Mouse (Mus musculus) ES-E14 (cell line): ENCODE measurements around the gene Plrg1. TPM values are rescaled to one million over a fixed set of nuclear protein-coding genes. Genes with fewer than 3 reads are reported as not detected.

Source experiments
- DNase-seq: peaks from one replicate; pipeline ENCODE4 v3.0.0-alpha.2; 2013; ENCODE audit warnings: low read depth, low spot score
- H3K27ac ChIP-seq: 2 replicates; pipeline ENCODE4 v1.5.1; 2012; ENCODE audit warnings: low read depth, mild to moderate bottlenecking, low read length, moderate library complexity, mixed read lengths; ENCODE audit not compliant: poor library complexity, insufficient read depth, severe bottlenecking
- H3K36me3 ChIP-seq: 2 replicates; pipeline ENCODE4 v1.6.1; 2012; ENCODE audit warnings: mild to moderate bottlenecking, low read length, moderate library complexity, mixed read lengths; ENCODE audit not compliant: control insufficient read depth, poor library complexity, insufficient read depth, severe bottlenecking
- H3K4me1 ChIP-seq, 2 experiments: fragments of 150-350 bp in 1 of 2; sonication (generic) in 1 of 2; 2 replicates each; pipeline ENCODE4 v1.6.1; 2012; ENCODE audit warnings: low read length in 2 of 2, mild to moderate bottlenecking in 1 of 2, mixed read lengths in 1 of 2; ENCODE audit not compliant: control insufficient read depth in 2 of 2, insufficient read depth in 2 of 2, poor library complexity in 1 of 2
- H3K4me3 ChIP-seq, 2 experiments: fragments of 150-350 bp in 1 of 2; sonication (generic) in 1 of 2; 2 replicates each; pipeline ENCODE4 v1.5.1; 2012; ENCODE audit warnings: low read length in 2 of 2, low read depth in 1 of 2, mild to moderate bottlenecking in 1 of 2, mixed read lengths in 1 of 2; ENCODE audit not compliant: insufficient read depth in 1 of 2, poor library complexity in 1 of 2, severe bottlenecking in 1 of 2
- H3K9ac ChIP-seq: 2 replicates; pipeline ENCODE4 v1.6.1; 2012; ENCODE audit warnings: low read depth, mild to moderate bottlenecking, low read length, mixed read lengths; ENCODE audit not compliant: poor library complexity, insufficient read depth, severe bottlenecking
- H3K9me3 ChIP-seq: fragments of 150-350 bp; sonication (generic); 2 replicates; pipeline ENCODE4 v1.6.1; 2012; ENCODE audit warnings: low read depth, mild to moderate bottlenecking, low read length; ENCODE audit not compliant: control insufficient read depth, insufficient read depth
- CHD2 ChIP-seq: IDR thresholded peaks from 2 replicates; pipeline ENCODE4 v1.6.1; 2014; ENCODE audit warnings: mild to moderate bottlenecking, low read depth, low read length, inconsistent platforms
- HCFC1 ChIP-seq: IDR thresholded peaks from 2 replicates; pipeline ENCODE4 v1.6.1; 2012; ENCODE audit warnings: low read length, inconsistent platforms, borderline replicate concordance; ENCODE audit not compliant: insufficient read depth
- MAFK ChIP-seq: IDR thresholded peaks from 2 replicates; pipeline ENCODE4 v1.6.1; 2014; ENCODE audit warnings: mild to moderate bottlenecking, low read depth, low read length, inconsistent platforms; ENCODE audit not compliant: insufficient read depth
- ZC3H11A ChIP-seq: IDR thresholded peaks from 2 replicates; pipeline ENCODE4 v1.6.1; 2012; ENCODE audit warnings: low read depth, mild to moderate bottlenecking, inconsistent platforms, low read length, borderline replicate concordance
- ZNF384 ChIP-seq: IDR thresholded peaks from 2 replicates; pipeline ENCODE4 v1.6.1; 2012; ENCODE audit warnings: low read depth, low read length, inconsistent platforms
- in situ Hi-C, 2 experiments: fragments of 600-800 bp; cut with MboI; formaldehyde crosslinking; loops; one replicate each; pipeline ENCODE4 v1.15.1; 2025; ENCODE audit warnings: low sequenced_read_pairs in 2 of 2, inconsistent platforms in 1 of 2; ENCODE audit not compliant: unreplicated experiment in 2 of 2
- total RNA-seq: library from RNA; depleted of rRNA; stranded (reverse); fragments of 300-350 nt; gene quantifications from 2 replicates; pipeline ENCODE4 v1.2.3, GENCODE M21; 2012

The Plrg1 gene
- total RNA-seq, 1 experiment = 81.7 TPM

DNA sequence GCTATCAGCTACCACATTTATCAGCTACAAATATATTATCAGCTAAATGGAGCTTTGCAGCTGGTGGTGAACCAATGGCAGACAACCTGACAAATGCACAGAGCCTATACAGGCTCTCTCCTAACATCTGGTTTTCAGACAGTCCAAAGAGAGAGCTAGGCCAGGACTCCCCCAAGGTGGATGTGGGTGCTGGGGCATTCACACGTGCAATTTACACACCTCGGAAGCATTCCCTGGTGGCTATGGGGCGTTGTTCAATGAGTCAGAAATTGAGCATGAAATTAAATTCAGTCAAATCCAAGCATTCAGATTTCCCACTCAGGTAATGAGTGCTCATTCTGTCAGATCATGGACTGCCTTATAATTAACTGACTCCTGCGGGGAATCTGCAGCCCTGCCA is 43.8 kb upstream of the Plrg1 start:
- Histone ChIP-seq H3K27ac (no peak overlapping the region), H3K36me3 (no peaks in the 10 kb centered on the region), H3K9ac (no peak overlapping the region), H3K9me3 (no peaks in the 10 kb centered on the region), H3K4me3 (no peak overlapping the region), H3K4me1 (no peaks in the 10 kb centered on the region)
- DNase-seq = no peak
- in situ Hi-C loops = no loop called here
- TF ChIP-seq ZC3H11A (no peak), MAFK (no peak), HCFC1 (no peak), ZNF384 (no peak), CHD2 (no peak)

GRCm38 (mm10) chr3:83012636-83013035 is 42.7 kb upstream of the Plrg1 start:
- no peak for DNase-seq
- Histone ChIP-seq H3K36me3 (no peaks in the 10 kb centered on the region), H3K9me3 (no peaks in the 10 kb centered on the region), H3K4me3 (no peak overlapping the region), H3K9ac (no peak overlapping the region), H3K4me1 (no peaks in the 10 kb centered on the region), H3K27ac (no peak overlapping the region; the same call in 1 of the 2 replicates)
- in situ Hi-C loops = no loop called here
- TF ChIP-seq CHD2 (no peak), ZC3H11A (no peak), MAFK (no peak), HCFC1 (no peak), ZNF384 (no peak)

- no peaks in the 10 kb centered on the region for H3K9me3 ChIP-seq
- in situ Hi-C loops = no loop called here
- TF ChIP-seq HCFC1 = no peak
- TF ChIP-seq ZC3H11A = no peak
- no peak for TF ChIP-seq MAFK
- no peak for TF ChIP-seq CHD2
- TF ChIP-seq ZNF384 = no peak
- H3K9ac ChIP-seq = no peak overlapping the region
- DNase-seq = no peak
- no peak overlapping the region for H3K27ac ChIP-seq
- no peaks in the 10 kb centered on the region for H3K4me1 ChIP-seq
- no peak overlapping the region for H3K4me3 ChIP-seq
- no peaks in the 10 kb centered on the region for H3K36me3 ChIP-seq
Measured at GRCm38 (mm10) chr3:83013951-83014350, 41.4 kb upstream of the Plrg1 start.

GRCm38 (mm10) chr3:83016236-83016635 is 39.1 kb upstream of the Plrg1 start:
- H3K27ac ChIP-seq = no peak overlapping the region
- H3K36me3 ChIP-seq = no peaks in the 10 kb centered on the region
- H3K4me1 ChIP-seq = no peaks in the 10 kb centered on the region
- in situ Hi-C loops = no loop called here
- TF ChIP-seq MAFK (no peak), HCFC1 (no peak), ZNF384 (no peak), ZC3H11A (no peak), CHD2 (no peak)
- H3K9ac ChIP-seq = no peak overlapping the region
- DNase-seq = no peak
- H3K4me3 ChIP-seq = no peak overlapping the region
- H3K9me3 ChIP-seq = no peaks in the 10 kb centered on the region

GRCm38 (mm10) chr3:83020387-83020786 is 34.9 kb upstream of the Plrg1 start:
- H3K9me3 ChIP-seq = no peaks in the 10 kb centered on the region
- no peak for TF ChIP-seq MAFK
- TF ChIP-seq HCFC1 = no peak
- no peak for TF ChIP-seq ZC3H11A
- H3K4me1 ChIP-seq = no peaks in the 10 kb centered on the region
- DNase-seq = no peak
- H3K27ac ChIP-seq = no peak overlapping the region
- no peaks in the 10 kb centered on the region for H3K36me3 ChIP-seq
- no peak overlapping the region for H3K4me3 ChIP-seq
- in situ Hi-C loops = no loop called here
- H3K9ac ChIP-seq = no peak overlapping the region
